Mouse (Mus musculus) testis, postnatal 14 days (tissue): ENCODE results near the gene 1700037H04Rik.

Experiments
- DNase-seq: peaks from one replicate; pipeline ENCODE4 v3.0.0; 2021; ENCODE audit warnings: low spot score

Gene 1700037H04Rik

DNA sequence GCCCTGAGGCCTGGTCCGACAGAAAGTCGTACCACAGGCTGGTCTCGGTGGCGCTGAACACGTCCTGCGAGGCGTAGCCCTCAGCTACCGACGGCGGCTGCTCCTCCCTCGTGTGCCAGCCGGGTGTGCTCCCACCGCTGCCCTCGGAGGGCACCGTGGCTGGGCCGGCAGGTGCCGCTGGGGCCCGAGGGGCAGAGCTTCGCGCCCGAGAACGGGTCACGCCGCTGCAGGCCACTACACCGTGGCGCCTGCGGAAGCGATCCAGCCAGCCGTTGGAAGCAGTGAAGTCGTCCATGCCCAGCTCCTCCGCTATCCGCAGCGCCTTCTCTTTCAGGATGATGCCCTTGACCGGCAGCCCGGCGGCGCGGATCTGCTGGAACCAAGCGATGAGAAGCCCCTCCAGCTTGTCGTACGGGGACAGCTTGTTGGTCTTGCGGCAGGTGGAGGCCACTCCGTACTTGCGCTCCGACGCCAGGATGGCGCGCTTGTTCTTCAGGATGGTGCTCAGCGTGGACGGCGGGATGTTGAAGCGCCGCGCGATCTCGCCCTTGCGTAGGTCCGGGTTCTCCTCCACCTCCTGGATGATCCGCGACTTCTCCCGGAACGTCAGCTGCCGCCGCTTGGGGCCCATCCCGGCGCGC is 19.5 kb upstream of the 1700037H04Rik start:
- peak; percentile 65 for DNase-seq

DNA sequence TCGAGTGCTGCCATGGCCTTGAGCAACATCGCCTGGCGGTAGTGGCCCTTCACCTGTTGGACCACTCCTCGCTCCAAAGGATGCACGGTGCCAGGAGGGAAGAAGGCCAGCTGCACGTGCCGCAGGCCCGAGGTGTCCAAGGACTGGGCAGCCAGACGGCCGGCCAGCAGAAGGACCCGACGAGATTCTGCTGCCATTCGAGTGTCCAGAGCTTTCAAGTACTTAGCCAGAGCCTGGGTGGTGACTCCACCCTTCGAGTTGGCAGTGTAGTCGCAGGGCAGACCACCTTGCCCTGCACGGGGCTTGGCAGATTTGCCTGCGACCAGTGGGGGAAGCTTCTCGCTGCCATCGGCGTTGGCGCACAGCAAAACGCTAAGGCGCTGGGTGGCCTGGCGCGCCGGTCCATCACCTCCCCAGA is 19.0 kb upstream of the 1700037H04Rik start:
- no peak for DNase-seq

DNA sequence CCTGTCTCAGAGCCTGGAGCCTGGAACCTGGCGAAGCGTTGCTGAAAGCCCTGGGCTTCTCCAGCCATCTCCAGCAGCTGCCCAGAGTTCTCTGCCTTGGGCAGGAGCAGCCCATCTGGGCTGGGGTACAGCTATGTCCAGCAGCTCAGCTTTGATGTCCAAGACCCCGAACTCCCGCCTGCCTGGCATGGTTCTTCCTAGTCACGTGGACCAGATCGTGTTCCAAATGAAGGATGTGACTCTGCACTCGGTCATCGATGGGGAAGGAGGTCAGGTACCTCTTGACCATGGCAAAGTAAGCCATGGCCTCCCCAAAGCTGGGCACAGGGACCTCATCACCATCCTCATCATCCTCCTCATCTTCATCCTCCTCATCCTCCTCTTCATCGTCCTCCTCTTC is 18.1 kb upstream of the 1700037H04Rik start:
- DNase-seq: no peak

DNA sequence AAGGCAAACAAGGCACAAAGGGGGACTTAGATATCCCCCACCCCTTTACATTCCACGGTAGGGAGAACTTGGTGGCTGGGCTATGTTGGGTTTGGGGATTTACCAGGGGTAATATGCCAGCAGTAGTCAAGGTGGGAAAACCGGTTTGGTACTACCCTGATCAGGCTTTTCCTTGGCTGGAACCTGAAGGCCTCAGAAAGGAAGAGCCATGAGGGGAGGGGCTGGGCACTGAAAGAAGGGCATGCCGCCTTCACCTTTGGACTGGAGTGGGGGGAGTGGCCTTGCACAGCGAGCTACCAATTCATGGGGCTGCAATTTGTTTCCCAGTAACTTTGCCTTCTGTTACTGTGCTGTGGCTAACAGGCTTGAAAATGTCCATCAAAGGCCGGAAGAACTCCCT is 16.6 kb upstream of the 1700037H04Rik start:
- DNase-seq: no peak

DNA sequence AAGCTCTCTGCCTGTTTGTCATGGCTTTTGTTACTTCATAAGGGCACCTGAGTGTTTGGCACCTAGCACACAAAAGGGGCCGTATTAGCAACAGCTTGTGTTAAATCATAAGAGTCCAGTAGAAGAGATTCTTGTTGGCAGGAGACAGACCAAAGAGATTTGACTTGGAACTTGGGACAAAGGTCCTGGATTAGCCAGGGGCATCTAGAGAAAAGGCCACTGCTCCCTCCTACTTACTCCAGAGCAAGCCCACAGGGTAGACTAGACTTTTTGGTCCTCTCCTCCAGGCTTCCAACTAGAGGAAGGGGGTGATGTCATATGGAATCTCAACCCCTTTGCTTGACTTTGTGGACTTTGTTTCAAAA is 16.0 kb upstream of the 1700037H04Rik start:
- no peak for DNase-seq

DNA sequence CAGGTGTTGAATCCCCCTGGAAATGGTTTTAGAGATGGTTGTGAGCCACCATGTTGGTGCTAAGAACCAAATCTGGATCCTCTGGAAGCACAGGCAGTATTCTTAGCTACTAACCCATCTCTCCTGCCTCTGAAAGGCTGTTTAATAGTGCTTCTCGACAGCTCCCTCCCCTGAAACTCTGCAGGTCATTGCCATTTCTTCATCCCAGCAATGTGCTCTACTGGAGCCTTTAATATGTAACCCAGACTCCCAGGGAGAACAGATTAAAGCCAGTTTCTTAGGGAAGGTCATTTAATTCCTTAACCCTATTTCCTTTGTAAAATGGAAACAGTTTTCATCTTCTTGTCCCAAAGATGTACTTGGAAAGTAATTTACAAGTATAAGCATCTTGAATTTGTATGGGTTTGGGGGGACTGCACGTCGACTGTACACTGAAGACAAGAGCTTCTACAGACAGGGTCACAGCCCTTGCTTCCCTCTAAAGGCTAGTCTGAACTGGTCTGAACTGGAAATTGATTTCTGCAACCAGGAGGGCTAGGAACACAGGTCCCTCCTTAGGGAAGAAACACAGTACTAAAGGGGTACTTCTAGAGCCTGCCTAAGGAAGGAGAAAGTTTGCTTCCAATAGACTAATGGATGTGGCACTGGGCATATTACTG is 15.5 kb upstream of the 1700037H04Rik start:
- DNase-seq: no peak

DNA sequence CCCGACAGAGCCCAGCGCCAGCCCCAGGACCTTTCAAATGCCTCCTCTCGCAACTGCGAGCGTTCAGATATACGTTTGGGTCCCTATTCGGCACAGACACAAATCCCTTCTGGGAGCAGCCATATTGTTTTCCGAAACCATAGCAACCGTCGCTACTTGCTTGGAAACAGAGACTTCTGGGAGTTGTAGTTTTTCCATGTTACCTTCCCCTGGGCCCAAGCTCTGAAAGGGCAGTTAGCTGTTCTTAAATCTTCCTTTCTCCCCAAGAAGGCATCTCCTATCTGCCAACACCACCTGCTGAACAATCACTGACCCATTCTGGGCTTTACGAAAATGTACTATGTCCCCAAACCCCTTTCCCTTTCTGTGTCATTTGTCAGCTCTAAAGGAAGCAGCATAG is 14.8 kb upstream of the 1700037H04Rik start:
- DNase-seq: peak; percentile 76

DNA sequence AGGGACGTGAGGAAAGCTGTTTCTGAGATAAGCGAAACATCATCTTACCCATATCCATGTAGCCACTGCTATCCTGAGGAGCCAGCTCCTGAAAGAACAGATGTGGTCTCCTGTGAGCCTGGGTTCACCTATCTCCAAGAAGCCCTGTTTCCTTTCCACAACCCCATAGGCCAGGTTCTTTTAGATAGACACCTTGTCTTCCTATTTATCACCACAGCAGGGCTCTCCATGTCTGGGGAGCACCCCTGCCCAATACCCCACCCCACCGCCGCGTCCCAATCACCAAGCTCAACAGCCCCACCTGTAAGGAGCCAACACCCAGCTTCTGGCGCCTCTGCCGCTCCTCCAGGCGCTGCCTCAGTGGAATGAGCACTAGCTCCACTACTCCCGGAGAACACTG is 12.4 kb upstream of the 1700037H04Rik start:
- no peak for DNase-seq

DNA sequence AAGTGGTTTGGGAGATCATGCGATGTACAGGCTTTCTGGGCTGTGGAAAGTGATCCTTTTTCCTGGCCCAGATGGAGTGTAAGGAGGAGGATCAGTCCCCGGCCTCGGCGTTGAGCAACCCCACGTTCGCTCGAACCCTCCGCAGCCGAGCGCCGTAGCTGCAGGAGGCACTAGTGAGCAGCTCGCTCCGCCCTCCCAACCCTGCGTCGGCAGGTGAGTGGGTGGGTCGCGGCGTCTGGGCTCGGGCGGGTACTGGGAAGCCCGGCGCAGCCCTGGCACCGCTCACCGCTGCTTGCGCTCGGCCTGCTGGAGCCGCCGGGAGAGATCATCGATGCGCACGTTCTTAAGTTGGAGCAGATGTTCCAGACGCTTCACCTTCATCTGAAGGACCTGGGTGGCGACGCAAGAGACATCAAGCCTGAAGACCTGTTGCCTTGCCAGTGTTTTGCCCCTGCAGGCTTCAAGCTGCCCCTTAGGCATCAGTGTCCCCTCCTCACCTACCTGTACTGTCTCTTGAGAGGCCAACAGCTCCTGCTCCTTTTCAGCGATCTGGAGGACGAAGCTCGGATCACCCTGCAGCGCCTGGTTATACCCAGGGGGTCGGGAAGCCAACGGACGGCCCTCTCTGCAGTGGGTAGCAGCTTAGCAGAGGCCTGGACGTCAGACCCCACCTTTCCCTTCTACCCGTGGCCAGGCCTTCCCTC is 11.7 kb upstream of the 1700037H04Rik start:
- DNase-seq: peak; percentile 73

DNA sequence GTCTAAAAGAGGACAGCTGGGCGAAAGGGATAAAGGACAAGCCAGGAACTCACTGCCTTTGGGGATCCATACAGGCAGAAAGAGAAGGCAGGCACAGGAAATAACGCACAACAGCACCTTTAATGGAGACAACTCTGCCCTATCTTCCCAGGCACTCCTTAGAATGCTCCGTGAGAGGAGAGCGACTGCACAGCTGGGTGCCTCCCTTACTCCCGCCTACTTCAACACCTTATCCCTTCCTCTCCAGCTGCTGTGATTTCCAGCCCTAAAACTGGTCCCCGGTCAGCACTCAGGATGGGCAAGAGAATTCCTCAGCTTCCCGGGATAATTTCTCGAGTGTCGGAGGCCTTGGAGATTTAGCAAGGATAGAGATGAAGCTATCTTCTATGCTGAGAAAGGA is 11.1 kb upstream of the 1700037H04Rik start:
- DNase-seq: no peak

DNA sequence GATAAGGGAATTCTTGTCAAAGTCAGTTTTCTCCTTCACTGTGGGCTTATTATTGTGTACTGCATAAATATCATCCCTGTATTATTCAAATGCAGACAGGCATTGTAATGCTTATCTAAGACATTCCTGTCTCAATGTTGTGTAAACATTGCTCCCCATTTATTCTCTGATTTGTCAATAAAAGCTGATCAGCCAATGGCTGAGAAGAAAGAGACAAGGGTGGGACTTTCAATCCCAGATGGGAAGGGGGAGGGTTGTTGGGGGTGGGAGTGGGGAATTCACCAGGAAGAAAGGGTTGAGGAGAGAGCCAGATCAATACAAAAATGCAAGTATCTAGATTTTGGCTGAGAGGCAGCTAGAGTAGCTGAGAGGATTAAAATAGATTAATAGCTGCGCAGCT is 9.0 kb upstream of the 1700037H04Rik start:
- DNase-seq: no peak

DNA sequence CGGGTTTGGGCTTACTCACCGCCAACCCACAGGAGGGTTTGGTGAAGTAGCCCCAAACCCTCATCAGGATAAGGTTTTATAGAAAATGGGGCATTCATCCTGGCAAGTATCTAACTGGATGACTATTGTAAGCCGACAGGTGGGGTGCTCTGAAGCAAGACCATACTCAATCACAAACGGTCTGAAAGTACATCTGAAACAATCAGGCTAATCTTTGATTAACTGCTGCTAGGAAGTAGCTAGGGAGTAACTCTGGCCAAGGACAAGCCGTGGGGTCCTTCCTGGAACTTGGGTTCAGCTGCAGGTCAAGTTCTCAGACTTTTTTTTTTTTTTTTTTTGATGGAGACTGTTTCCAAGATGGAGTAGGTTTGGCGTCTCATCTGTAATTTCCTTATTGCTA is 8.1 kb upstream of the 1700037H04Rik start:
- no peak for DNase-seq

DNA sequence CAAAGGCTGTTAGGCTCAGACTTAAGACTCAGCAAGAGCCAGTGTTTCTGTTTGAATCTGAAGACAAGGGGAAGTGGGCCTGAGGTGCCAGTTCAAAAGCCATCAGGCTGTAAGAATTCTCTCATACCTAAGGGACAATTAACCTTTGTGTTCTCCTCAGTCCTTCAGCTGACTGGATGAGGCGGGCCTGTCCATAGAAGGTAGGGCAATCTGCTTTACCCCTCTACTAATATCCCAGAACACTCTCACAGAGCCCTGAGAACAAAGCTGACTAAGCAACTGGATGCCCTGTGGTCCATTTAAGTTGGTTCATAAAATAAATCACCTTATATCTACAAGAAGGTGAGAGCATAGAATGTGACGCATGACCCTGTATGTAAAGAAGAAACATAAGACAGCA is 6.3 kb upstream of the 1700037H04Rik start:
- no peak for DNase-seq

DNA sequence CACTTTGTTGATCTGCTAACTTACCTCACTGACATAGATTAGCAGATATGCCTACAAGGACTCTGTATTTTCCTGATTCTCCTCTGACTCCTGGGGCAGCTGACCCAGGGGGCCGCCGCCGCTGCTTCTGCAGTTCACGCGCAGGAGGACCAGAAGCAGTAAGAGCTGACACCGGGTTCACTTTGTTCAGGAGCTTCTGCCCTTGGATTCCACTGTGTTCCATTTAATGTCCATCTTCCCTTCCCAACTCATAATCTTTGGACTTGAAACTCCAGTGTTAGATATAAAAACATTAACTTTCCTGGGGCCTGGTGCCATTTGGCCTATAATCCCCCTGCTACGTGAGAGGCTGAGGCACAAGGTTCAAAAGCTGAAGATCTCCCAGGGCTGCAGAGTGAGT is 4.0 kb upstream of the 1700037H04Rik start:
- no peak for DNase-seq

DNA sequence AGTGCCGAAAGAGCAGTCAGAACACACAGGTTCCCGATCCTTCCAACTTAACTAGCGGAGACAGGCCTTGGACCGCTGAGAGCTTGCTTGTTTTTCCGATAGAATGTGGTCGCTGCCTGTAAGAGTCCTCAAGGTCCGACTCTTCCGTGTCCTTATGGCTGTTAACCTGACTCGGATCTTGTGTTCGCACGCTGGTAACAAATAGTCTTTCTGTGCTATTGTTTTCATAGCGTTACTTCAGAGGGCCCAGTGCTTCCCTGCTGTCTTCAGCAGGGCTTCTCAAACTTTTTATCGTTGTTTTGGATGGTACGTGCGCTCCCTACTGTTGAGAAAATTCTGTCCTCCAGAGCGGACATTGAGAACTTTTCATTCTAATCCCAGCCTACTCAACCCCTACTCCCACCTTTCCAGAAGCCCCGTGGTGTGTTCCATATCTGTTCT is 810 bp upstream of the 1700037H04Rik start:
- DNase-seq: peak; percentile 45

DNA sequence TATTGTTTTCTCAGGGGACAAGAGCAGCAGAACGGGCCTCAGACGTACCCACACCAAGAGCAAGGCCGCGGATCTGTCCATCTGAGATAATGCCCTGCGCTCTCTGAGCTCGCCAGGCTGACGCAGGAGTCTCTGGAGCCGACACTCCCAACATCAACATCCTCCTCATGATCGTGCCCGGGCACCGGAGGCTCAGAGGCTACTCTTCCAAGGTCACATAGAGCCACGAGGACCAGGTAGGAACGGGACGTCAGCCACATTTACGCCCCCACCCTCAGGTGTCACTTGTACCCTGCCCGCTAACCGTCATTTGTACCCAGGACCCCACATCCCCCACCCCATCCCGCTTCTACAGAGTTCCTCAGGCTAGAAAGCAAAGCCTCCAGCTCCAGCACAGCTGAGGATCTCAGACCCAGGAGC is 380 bp downstream of the 1700037H04Rik start:
- no peak for DNase-seq

DNA sequence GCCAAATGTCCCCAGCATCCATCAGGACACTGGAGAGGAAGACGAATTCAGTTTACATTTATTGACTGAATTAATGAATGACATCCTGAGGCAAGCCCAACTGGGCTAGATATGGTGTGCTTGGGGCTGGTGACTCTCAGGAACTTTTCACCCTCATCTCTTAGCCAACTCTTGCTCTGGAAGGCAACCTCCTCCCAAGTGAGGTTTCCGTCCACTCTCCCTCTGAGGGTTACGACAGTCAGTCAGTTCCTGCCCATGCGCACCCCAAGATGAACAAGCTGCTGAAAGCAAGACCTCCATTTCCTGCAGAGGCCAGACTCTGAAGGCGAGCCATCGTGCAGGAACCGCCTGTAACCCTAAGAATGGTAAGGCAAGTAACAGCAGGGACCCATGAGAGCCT is 2.9 kb downstream of the 1700037H04Rik start:
- DNase-seq: no peak

DNA sequence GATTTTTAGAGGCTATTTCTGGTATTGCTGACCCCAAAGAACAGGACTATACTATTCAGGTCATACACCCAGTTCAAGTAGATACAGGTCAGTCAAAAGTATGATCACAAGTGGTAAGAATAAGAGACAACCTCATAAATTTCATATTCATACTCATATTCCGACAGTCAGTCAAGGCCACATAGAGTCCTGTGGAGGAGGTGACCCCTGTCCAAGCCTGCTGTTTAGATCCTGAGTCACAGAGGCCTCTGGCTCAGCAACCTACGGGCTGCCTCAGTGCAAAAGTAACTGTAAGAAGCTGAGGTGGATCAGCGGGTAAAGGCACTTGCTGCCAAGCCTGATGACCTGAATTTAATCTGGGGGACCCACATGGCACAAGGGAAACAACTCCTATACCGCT is 5.8 kb downstream of the 1700037H04Rik start:
- no peak for DNase-seq

DNA sequence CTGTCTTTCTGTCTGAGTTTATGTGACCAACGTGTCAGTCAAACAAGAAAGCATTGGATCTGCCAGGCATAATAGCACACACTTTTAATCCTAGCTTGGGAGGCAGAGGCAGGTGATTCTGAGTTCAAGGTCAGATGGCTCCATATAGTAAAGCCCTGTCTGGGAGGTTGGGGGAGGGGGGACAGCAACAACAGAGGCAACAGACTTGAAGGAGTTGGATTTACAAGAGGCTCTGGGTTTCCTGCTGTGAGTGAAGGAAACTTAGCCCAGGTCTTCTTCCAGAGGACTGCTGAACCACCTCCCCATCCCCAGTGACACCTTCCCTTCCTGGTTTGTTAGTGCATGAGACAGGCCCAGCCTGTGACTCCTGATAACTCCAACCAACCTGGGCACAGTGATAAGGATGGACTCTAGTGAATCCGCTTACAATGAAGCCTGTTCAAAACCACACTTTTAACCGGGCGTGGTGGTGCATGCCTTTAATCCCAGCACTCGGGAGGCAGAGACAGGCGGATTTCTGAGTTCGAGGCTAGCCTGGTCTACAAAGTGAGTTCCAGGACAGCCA is 7.6 kb downstream of the 1700037H04Rik start:
- DNase-seq: no peak

DNA sequence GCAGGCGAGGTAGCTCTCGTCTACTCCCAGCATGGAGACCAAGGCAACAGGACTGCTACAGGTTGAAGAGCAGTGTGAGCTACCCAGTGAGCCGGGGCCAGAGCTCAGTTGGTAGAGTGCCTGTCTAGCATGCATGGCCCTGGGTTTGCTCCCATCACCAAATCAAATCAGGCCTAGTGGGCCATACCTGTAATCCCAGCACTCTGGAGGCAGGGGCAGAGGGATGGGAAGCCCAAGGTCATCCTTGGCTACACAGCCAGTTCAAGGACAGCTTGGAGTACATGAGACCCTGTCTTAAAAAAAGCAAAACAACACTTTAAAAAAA is 10.7 kb downstream of the 1700037H04Rik start:
- DNase-seq: no peak

DNA sequence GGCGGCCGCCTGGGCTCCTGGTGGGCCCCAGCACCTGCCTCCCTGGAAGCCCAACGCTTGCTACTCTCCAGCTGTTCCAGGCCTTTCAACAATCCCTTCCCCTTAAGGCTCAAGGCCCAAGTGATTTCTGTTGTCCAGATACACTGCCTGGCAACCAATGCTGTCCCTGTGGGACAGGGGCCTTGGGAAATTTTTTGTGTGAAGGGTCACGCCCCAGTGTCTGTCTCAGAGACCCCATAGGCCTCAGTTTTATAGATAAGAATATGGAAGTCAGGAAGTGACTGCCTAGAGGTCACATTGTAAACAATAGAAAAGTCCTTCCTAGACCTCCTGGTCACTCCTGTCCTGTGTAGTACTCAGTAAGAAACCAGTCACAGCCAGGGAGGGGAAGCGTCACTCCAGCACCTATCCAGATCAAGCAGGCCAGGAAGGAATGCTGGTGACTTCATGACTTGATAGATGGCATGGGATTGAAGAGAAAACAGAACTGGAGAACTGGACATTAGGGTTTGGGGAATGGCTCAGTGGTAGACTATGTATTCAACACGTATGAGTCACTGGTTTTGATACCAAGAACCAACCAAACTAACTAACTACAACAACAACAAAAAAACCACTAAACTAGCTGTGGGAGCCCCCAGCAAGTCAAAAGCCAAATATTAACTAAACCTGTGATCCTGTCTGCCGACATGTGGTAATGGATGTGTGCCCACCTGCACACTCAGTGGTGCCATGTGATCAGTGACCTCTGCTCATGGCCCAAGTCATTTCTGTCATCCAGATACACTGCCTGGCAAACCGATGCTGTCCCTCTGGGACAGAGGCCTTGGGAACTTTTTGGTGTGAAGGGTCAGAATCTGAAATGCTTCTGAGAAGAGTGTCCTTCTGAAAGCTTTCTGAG is 11.3 kb downstream of the 1700037H04Rik start:
- no peak for DNase-seq

DNA sequence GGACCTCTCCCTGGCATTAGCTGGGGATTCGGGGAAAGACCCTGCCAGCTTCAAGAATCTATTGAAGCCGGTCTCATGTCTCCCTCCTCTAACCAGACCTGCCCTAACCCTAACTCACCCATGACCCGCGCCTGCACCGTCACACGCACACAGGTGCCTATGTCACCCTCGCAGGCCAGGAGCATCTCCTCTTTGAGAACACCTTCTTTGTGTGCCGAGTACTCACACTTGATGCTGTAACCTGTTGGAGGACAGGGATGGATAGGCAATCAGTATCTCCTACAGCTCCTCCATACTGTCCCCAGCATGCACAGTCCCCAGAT is 12.9 kb downstream of the 1700037H04Rik start:
- DNase-seq: no peak
